Mouse (Mus musculus) embryonic facial prominence, embryonic 15.5 days (tissue): Measurements from ENCODE around the gene Rps17. TPM values are rescaled to one million over a fixed set of nuclear protein-coding genes. Genes with fewer than 3 reads are reported as not detected.

Experiments
- ATAC-seq: fragments of 200-750 bp; cut with Nextera tagmentation; 2 replicates; pipeline ENCODE4 v1.8.0; 2017; ENCODE audit warnings: low read depth, moderate TSS enrichment; ENCODE audit not compliant: insufficient number of reproducible peaks, low FRiP score, low TSS enrichment
- H3K27ac ChIP-seq: fragments of 300-500 bp; sonication (generic); replicated peaks from 2 replicates; pipeline ENCODE4 v1.5.1; 2015; ENCODE audit warnings: mild to moderate bottlenecking, inconsistent platforms
- H3K27me3 ChIP-seq: fragments of 300-500 bp; sonication (generic); 2 replicates; pipeline ENCODE4 v1.6.1; 2015; ENCODE audit warnings: inconsistent platforms
- H3K36me3 ChIP-seq: fragments of 300-500 bp; sonication (generic); 2 replicates; pipeline ENCODE4 v1.6.1; 2015; ENCODE audit warnings: mild to moderate bottlenecking, inconsistent platforms
- H3K4me1 ChIP-seq: fragments of 300-500 bp; sonication (generic); 2 replicates; pipeline ENCODE4 v1.6.1; 2015; ENCODE audit warnings: inconsistent platforms
- H3K4me2 ChIP-seq: fragments of 300-500 bp; sonication (generic); replicated peaks from 2 replicates; pipeline ENCODE4 v1.6.1; 2015; ENCODE audit warnings: mild to moderate bottlenecking, inconsistent platforms
- H3K4me3 ChIP-seq: fragments of 300-500 bp; sonication (generic); replicated peaks from 2 replicates; pipeline ENCODE4 v1.5.1; 2015; ENCODE audit warnings: mild to moderate bottlenecking, inconsistent platforms
- H3K9ac ChIP-seq: fragments of 300-500 bp; sonication (generic); 2 replicates; pipeline ENCODE4 v1.6.1; 2015; ENCODE audit warnings: inconsistent platforms
- H3K9me3 ChIP-seq: fragments of 300-500 bp; sonication (generic); replicated peaks from 2 replicates; pipeline ENCODE4 v1.6.1; 2016; ENCODE audit warnings: inconsistent platforms
- WGBS: fragments of 180-500 bp; shearing (Covaris S2); methylation state at CpG from one replicate; pipeline ENCODE4 v1.1.7; 2015; 5-methylcytosine and 5-hydroxymethylcytosine counted together
- polyA plus RNA-seq: library from polyadenylated mRNA; unstranded; fragments of >200 nt; fragmentation: Nextera tagmentation; extraction: Ambion mirVana; gene quantifications from 2 replicates; pipeline ENCODE4 v1.2.1, GENCODE M21; 2015

Gene Rps17
- polyA plus RNA-seq, 1 experiment from 2014 or later = 1,258 TPM

- Histone ChIP-seq H3K9ac (no peak overlapping the region), H3K27ac (no peak overlapping the region), H3K36me3 (no peaks in the 10 kb centered on the region), H3K4me3 (no peak overlapping the region), H3K9me3 (no peaks in the 10 kb centered on the region), H3K4me2 (no peak overlapping the region), H3K27me3 (no peaks in the 10 kb centered on the region), H3K4me1 (no peaks in the 10 kb centered on the region)
- ATAC-seq = no peak
- WGBS = 86% methylated on average over 5 of the region's 5 CpGs
Observed at GRCm38 (mm10) chr7:81304675-81305074, 40.4 kb downstream of the Rps17 start.

GRCm38 (mm10) chr7:81304100-81304499 lies 41.0 kb downstream of the Rps17 start:
- H3K4me3 ChIP-seq = no peak overlapping the region
- H3K36me3 ChIP-seq = no peaks in the 10 kb centered on the region
- ATAC-seq = no peak
- H3K9ac ChIP-seq = no peak overlapping the region
- no peaks in the 10 kb centered on the region for H3K4me1 ChIP-seq
- H3K27me3 ChIP-seq = no peaks in the 10 kb centered on the region
- no peaks in the 10 kb centered on the region for H3K9me3 ChIP-seq
- no peak overlapping the region for H3K4me2 ChIP-seq
- WGBS = 60% methylated on average over 5 of the region's 5 CpGs
- no peak overlapping the region for H3K27ac ChIP-seq

GRCm38 (mm10) chr7:81303682-81304081 lies 41.4 kb downstream of the Rps17 start:
- 91% methylated on average over 2 of the region's 2 CpGs for WGBS
- Histone ChIP-seq H3K36me3 (no peaks in the 10 kb centered on the region), H3K4me2 (no peak overlapping the region), H3K9me3 (no peaks in the 10 kb centered on the region), H3K9ac (no peak overlapping the region), H3K27me3 (no peaks in the 10 kb centered on the region), H3K4me1 (no peaks in the 10 kb centered on the region), H3K27ac (no peak overlapping the region), H3K4me3 (no peak overlapping the region)
- ATAC-seq = no peak

- H3K27me3 ChIP-seq = no peaks in the 10 kb centered on the region
- H3K9ac ChIP-seq = no peak overlapping the region
- H3K4me2 ChIP-seq = no peak overlapping the region
- no peaks in the 10 kb centered on the region for H3K9me3 ChIP-seq
- no peaks in the 10 kb centered on the region for H3K4me1 ChIP-seq
- H3K27ac ChIP-seq = no peak overlapping the region
- 66% methylated on average over 7 of the region's 7 CpGs for WGBS
- H3K36me3 ChIP-seq = no peaks in the 10 kb centered on the region
- ATAC-seq = no peak
- no peak overlapping the region for H3K4me3 ChIP-seq
Observed at GRCm38 (mm10) chr7:81301323-81301722, 43.7 kb downstream of the Rps17 start.

GRCm38 (mm10) chr7:81298206-81298605 lies 46.8 kb downstream of the Rps17 start:
- 40% methylated on average over 6 of the region's 6 CpGs for WGBS
- no peak overlapping the region for H3K4me2 ChIP-seq
- no peak overlapping the region for H3K9ac ChIP-seq
- no peak overlapping the region for H3K27ac ChIP-seq
- H3K4me3 ChIP-seq = no peak overlapping the region
- H3K4me1 ChIP-seq = no peaks in the 10 kb centered on the region
- ATAC-seq = no peak
- no peaks in the 10 kb centered on the region for H3K36me3 ChIP-seq
- no peaks in the 10 kb centered on the region for H3K27me3 ChIP-seq
- no peaks in the 10 kb centered on the region for H3K9me3 ChIP-seq

- no peak for ATAC-seq
- no peaks in the 10 kb centered on the region for H3K36me3 ChIP-seq
- no peak overlapping the region for H3K4me2 ChIP-seq
- WGBS = 88% methylated on average over 2 of the region's 2 CpGs
- H3K9ac ChIP-seq = no peak overlapping the region
- H3K4me1 ChIP-seq = no peaks in the 10 kb centered on the region
- no peaks in the 10 kb centered on the region for H3K9me3 ChIP-seq
- no peaks in the 10 kb centered on the region for H3K27me3 ChIP-seq
- no peak overlapping the region for H3K4me3 ChIP-seq
- H3K27ac ChIP-seq = no peak overlapping the region
Observed at GRCm38 (mm10) chr7:81295169-81295568, 49.9 kb downstream of the Rps17 start.

Other genes starting within 250 kb of the Rps17 start
- gene Slc28a1, start 230.5 kb downstream of the Rps17 start, polyA plus RNA-seq = 0.09 TPM in 1 of 2 replicates, not detected in the other
- gene Pde8a, start 131.7 kb downstream of the Rps17 start, polyA plus RNA-seq = 6.4 and 7.3 TPM in 2 replicates
- gene Cpeb1, start 110.2 kb upstream of the Rps17 start, polyA plus RNA-seq = 3.1 and 4.0 TPM in 2 replicates
- gene Ap3b2, start 148.7 kb upstream of the Rps17 start, polyA plus RNA-seq = 3.5 and 4.6 TPM in 2 replicates
- not detected in 2 replicates for gene BC048679, start 153.0 kb upstream of the Rps17 start, polyA plus RNA-seq
- 1.2 and 2.0 TPM in 2 replicates for gene Fsd2, start 221.7 kb upstream of the Rps17 start, polyA plus RNA-seq
- gene Whamm, start 226.0 kb upstream of the Rps17 start, polyA plus RNA-seq = 4.6 and 6.4 TPM in 2 replicates